Mouse (Mus musculus): ENCODE measurements at regions not wholly inside any gene's neighbourhood (a gene's known extent, or its start where the extent isn't known, plus 50 kb on each side); places are given as distances from the start of the nearest gene placed in this dataset.

DNA sequence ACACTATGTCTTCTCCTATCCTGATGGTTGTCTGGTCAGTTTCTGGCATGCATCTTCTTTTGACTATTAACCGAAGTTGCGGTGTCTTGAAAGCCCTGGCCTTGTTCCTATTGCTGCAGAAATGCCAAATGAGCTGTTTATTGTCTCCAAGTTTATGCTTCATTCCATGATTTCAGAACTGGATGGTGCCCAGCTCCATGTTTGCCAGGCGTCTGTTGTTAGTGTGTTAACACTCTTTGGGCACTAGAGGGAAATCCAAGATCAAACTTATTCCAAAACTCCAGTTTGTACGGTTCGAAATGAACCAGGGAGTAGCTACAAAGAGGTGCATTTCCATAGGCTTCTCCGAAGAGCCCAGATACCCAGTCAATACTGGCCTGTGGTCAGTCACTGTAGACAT is 148.1 kb downstream of the Gm15262 start:
- H3K27me3 ChIP-seq (ENCODE audit: control insufficient read depth in 1 of 2, insufficient read depth in 2 of 2, low read length in 2 of 2): no peaks in the 10 kb centered on the region
- TF ChIP-seq RCOR1 (IDR thresholded peaks at IDR 0.05; ENCODE audit: low read depth, low read length) (no peak), E2F4 (IDR thresholded peaks at IDR 0.05; ENCODE audit: borderline replicate concordance, low read depth, low read length) (no peak), KAT2A (conservative IDR thresholded peaks at IDR 0.05; ENCODE audit: low read depth, low read length) (no peak), POLR2AphosphoS5 (IDR thresholded peaks at IDR 0.05; ENCODE audit: borderline replicate concordance, low read depth, low read length) (no peak), SMC3 (IDR thresholded peaks at IDR 0.05; ENCODE audit: low read depth, low read length) (no peak), NELFE (IDR thresholded peaks at IDR 0.05; ENCODE audit: low read depth, low read length) (no peak), TBP (IDR thresholded peaks at IDR 0.05; ENCODE audit: low read depth, low read length) (no peak), CHD1 (IDR thresholded peaks at IDR 0.05; ENCODE audit: low read depth, low read length) (no peak), ELF1 (IDR thresholded peaks at IDR 0.05; ENCODE audit: low read depth, low read length) (no peak), MAFK (IDR thresholded peaks at IDR 0.05; ENCODE audit: borderline replicate concordance, low read depth, low read length) (no peak), ZC3H11A (IDR thresholded peaks at IDR 0.05; ENCODE audit: low read depth, low read length) (no peak), EP300 (IDR thresholded peaks at IDR 0.05; ENCODE audit: low read depth in 1 of 2, low read length in 2 of 2) (no peak), NRF1 (IDR thresholded peaks at IDR 0.05; ENCODE audit: insufficient read depth, low read depth, low read length, poor library complexity, severe bottlenecking) (no peak), USF2 (IDR thresholded peaks at IDR 0.05; ENCODE audit: borderline replicate concordance in 1 of 2, insufficient read depth in 1 of 2, low read depth in 1 of 2, low read length in 2 of 2) (no peak), CTCF (IDR thresholded peaks at IDR 0.05 in 2 of 3, conservative IDR thresholded peaks at IDR 0.05 in 1 of 3; ENCODE audit: control insufficient read depth in 1 of 3, insufficient read depth in 1 of 3, low read depth in 2 of 3, low read length in 3 of 3, poor library complexity in 1 of 3, severe bottlenecking in 1 of 3) (no peak), JUND (IDR thresholded peaks at IDR 0.05; ENCODE audit: low read depth, low read length) (no peak)

More for the DNA sequence above, 148.1 kb downstream of the Gm15262 start:
- no peak overlapping the region for H3K4me3 ChIP-seq (ENCODE audit: control insufficient read depth in 1 of 2, insufficient read depth in 1 of 2, low read depth in 2 of 2, low read length in 2 of 2)
- H3K9ac ChIP-seq (ENCODE audit: control insufficient read depth, low read depth, low read length, poor library complexity, severe bottlenecking): no peak overlapping the region
- DNase-seq (ENCODE audit: low read depth, low spot score): no peak
- H3K79me2 ChIP-seq (ENCODE audit: control insufficient read depth, insufficient read depth, low read length, poor library complexity): no peaks in the 10 kb centered on the region
- no peaks in the 10 kb centered on the region for H3K36me3 ChIP-seq (ENCODE audit: control insufficient read depth in 1 of 2, insufficient read depth in 2 of 2, low read length in 2 of 2)
- H3K4me1 ChIP-seq (ENCODE audit: control insufficient read depth in 1 of 2, insufficient read depth in 2 of 2, low read length in 2 of 2): no peaks in the 10 kb centered on the region
- no peak overlapping the region for H3K27ac ChIP-seq (ENCODE audit: control insufficient read depth, low read depth, low read length)
- no peaks in the 10 kb centered on the region for H3K9me3 ChIP-seq (replicated peaks; ENCODE audit: insufficient read depth, low read length)
